Mouse (Mus musculus): ENCODE data around the gene Pard3b. TPM values are rescaled to one million over a fixed set of nuclear protein-coding genes. Genes with fewer than 3 reads are reported as not detected.

The Pard3b gene
- total and polyA plus RNA-seq, 2 experiments from 2014 or later = 4.4 to 6.1 TPM

DNA sequence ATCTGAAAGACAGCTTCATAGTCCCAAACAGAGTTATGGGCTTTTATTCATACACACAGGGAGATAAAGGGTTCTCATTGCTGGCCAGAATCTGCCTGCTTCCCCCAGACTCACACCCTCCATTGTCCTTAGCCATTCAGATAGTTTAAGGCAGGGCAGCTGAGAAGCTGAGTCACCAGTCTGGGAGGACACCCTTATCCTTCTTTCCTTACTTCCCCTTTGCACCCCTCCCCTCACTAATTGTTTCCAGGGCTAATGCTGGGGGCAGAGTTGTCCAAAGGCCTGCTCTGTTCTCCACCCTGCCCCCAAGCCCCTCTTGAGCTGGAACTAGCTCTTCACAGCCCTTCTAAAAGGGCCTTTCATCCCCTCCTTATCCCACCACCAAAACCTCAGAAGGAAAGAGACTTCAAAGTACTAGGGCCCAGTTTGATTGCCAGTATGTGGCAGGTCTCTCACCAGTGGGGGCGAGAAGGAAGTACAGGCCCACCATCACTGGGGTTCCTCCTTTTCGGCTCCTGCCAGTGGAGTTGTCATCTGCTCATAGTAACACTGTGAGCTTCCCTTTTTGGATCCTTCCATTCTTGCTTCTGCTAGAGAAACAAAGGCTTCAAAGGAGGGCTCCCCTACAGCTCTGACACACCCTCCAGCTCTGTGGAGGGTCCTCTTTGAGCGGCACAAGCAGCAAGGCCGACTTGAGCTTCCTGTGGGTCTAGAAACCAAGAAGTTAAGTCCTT is 1040.2 kb downstream of the Pard3b start:
- Histone ChIP-seq H3K36me3 (ENCODE audit: insufficient read depth) (no peaks in the 10 kb centered on the region), H3K27ac (ENCODE audit: low read depth, low read length) (no peak overlapping the region), H3K9me3 (ENCODE audit: low read length) (no peaks in the 10 kb centered on the region), H3K4me3 (ENCODE audit: low read depth, low read length) (no peak overlapping the region), H3K9ac (no peak overlapping the region), H3K4me1 (ENCODE audit: insufficient read depth) (peaks cover 9% of the 10 kb centered on the region), H3K27me3 (ENCODE audit: insufficient read depth, low read length) (no peaks in the 10 kb centered on the region), H3K4me2 (ENCODE audit: low read depth) (no peak overlapping the region)
- ATAC-seq (no peak), DNase-seq (no peak)
- TF ChIP-seq CTCF (IDR thresholded peaks at IDR 0.05; ENCODE audit: low read depth) = no peak
- WGBS = 46% methylated on average over 4 of the region's 4 CpGs

DNA sequence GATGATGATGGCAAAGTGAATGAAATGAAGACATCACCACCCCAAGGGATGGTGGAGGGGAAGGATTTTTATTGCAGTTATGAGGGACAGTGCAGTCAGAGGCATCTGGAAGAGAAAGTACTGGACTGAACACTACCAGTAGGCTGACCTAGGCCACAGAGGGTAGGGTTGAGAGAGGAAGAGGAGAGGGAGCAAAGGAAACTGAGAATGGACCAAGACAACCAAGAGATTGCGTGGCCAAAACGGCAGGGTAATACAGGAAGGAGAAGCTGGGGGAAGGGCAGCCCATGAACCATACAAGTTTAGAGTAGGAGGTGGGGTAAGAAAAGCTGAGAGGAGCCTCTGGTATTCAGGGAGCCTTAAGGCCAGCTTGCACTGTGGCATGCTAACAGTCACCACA is 1040.8 kb downstream of the Pard3b start:
- H3K4me2 ChIP-seq (ENCODE audit: low read depth) = no peak overlapping the region
- H3K4me1 ChIP-seq (ENCODE audit: insufficient read depth) = peaks cover 9% of the 10 kb centered on the region
- no peak for ATAC-seq
- 88% methylated on average over 2 of the region's 2 CpGs for WGBS
- no peak overlapping the region for H3K4me3 ChIP-seq (ENCODE audit: low read depth, low read length)
- no peak overlapping the region for H3K9ac ChIP-seq
- H3K36me3 ChIP-seq (ENCODE audit: insufficient read depth) = no peaks in the 10 kb centered on the region
- H3K27me3 ChIP-seq (ENCODE audit: insufficient read depth, low read length) = no peaks in the 10 kb centered on the region
- no peak overlapping the region for H3K27ac ChIP-seq (ENCODE audit: low read depth, low read length)
- DNase-seq = no peak
- TF ChIP-seq CTCF (IDR thresholded peaks at IDR 0.05; ENCODE audit: low read depth) = no peak
- no peaks in the 10 kb centered on the region for H3K9me3 ChIP-seq (ENCODE audit: low read length)

DNA sequence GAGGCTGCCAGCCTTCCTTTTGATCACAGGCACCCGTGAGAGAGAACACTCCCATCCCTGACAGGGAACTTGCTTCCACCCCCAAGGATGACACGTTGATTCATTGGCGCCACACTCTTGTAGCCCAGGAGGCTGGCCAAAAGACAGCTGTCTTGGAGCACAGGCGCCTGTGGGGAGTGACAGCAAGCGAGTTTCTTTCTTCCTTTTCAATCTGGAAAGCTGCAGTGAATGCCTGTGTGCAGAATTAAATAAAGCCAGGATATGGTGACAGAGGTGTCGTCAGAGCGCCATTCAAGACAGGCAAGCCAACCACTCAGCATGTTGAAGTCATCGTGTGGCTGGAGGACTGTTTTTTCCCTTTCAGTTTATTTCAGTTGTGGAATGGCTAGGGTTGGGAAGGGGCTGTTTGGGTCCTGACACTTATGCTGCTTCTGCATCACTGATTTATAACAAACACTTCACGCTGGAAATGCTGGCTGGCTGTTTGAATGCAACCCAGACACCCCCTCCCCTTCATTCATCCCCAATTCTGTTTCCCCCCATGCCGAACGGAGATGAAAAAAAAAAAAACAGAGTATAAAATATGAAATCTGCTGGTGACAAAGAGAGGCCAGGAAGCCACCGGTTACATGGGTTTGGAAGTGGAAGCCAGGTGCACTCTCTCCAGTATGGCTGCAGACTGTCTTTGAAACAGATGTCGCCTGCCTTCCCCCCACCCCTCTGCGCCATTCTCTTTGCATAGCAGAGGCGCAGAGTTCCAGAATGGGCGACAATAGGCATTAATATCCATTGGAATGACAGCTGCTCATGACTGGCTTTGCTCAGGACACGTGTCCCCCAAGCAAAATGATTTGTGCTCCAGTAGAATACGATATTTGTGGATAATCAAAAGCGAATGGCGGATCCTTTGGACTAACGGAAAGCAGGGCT is 1044.1 kb downstream of the Pard3b start:
- DNase-seq = peak; percentile 66
- H3K36me3 ChIP-seq (ENCODE audit: insufficient read depth) = no peaks in the 10 kb centered on the region
- H3K9ac ChIP-seq = no peak overlapping the region
- peak overlapping the region; percentile 38 for H3K4me2 ChIP-seq (ENCODE audit: low read depth)
- H3K4me3 ChIP-seq (ENCODE audit: low read depth, low read length) = no peak overlapping the region; the same call in 1 of the 2 replicates
- no peaks in the 10 kb centered on the region for H3K9me3 ChIP-seq (ENCODE audit: low read length)
- peak overlapping the region; percentile 54 for H3K27ac ChIP-seq (ENCODE audit: low read depth, low read length)
- no peak for TF ChIP-seq CTCF (IDR thresholded peaks at IDR 0.05; ENCODE audit: low read depth)
- H3K27me3 ChIP-seq (ENCODE audit: insufficient read depth, low read length) = no peaks in the 10 kb centered on the region
- H3K4me1 ChIP-seq (ENCODE audit: insufficient read depth) = peaks cover 9% of the 10 kb centered on the region
- 21% methylated on average over 21 of the region's 21 CpGs for WGBS
- ATAC-seq = peak; percentile 86

DNA sequence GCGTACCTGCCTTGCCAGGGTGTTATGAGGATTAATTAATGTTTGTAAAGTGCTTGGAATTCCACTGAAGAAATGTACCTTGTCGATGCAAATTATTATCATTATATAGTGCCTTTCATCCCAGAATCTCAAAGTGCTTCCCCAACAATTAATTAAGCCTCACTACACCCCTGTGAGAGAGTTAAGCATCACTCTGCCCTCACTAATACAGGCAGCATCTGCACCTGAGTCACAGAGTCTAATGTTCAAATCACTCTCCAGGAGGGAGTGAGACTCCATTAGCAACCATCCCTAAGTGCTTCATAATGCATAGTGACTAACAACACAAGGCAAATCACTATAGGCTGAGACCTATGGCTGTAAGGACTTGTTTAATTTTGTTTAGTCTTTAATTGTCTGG is 1044.9 kb downstream of the Pard3b start:
- Histone ChIP-seq H3K27ac (ENCODE audit: low read depth, low read length) (no peak overlapping the region), H3K9me3 (ENCODE audit: low read length) (no peaks in the 10 kb centered on the region), H3K27me3 (ENCODE audit: insufficient read depth, low read length) (no peaks in the 10 kb centered on the region), H3K9ac (no peak overlapping the region), H3K4me3 (ENCODE audit: low read depth, low read length) (no peak overlapping the region), H3K4me1 (ENCODE audit: insufficient read depth) (peaks cover 9% of the 10 kb centered on the region), H3K36me3 (ENCODE audit: insufficient read depth) (no peaks in the 10 kb centered on the region), H3K4me2 (ENCODE audit: low read depth) (no peak overlapping the region)
- DNase-seq = no peak
- ATAC-seq = no peak
- no peak for TF ChIP-seq CTCF (IDR thresholded peaks at IDR 0.05; ENCODE audit: low read depth)
- 55% methylated on average over 2 of the region's 2 CpGs for WGBS

DNA sequence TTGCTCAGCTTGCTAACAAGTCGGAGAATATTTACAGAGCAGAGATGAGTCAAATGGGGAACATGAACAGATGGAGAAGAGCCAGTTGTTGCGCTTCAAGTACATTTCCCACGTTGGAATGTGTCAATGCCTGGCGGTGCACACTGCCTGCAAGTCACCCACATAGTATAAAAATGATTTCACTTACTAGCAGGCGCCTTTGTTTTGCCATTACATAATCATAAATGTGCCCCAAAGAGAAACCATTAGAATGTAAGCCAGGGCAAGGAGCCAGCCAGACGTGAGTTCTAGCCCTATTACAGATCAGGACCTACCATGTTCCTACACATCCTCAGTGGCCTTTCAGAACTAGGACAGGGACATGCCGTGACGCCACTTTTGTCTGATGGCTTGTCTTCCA is 1048.9 kb downstream of the Pard3b start:
- H3K27ac ChIP-seq (ENCODE audit: low read depth, low read length) = no peak overlapping the region
- no peak overlapping the region for H3K9ac ChIP-seq
- 81% methylated on average over 8 of the region's 8 CpGs for WGBS
- H3K4me3 ChIP-seq (ENCODE audit: low read depth, low read length) = no peak overlapping the region
- no peaks in the 10 kb centered on the region for H3K9me3 ChIP-seq (ENCODE audit: low read length)
- H3K27me3 ChIP-seq (ENCODE audit: insufficient read depth, low read length) = no peaks in the 10 kb centered on the region
- no peak for ATAC-seq
- no peak for DNase-seq
- no peak for TF ChIP-seq CTCF (IDR thresholded peaks at IDR 0.05; ENCODE audit: low read depth)
- H3K4me2 ChIP-seq (ENCODE audit: low read depth) = no peak overlapping the region
- H3K36me3 ChIP-seq (ENCODE audit: insufficient read depth) = no peaks in the 10 kb centered on the region
- peaks cover 5% of the 10 kb centered on the region for H3K4me1 ChIP-seq (ENCODE audit: insufficient read depth)

DNA sequence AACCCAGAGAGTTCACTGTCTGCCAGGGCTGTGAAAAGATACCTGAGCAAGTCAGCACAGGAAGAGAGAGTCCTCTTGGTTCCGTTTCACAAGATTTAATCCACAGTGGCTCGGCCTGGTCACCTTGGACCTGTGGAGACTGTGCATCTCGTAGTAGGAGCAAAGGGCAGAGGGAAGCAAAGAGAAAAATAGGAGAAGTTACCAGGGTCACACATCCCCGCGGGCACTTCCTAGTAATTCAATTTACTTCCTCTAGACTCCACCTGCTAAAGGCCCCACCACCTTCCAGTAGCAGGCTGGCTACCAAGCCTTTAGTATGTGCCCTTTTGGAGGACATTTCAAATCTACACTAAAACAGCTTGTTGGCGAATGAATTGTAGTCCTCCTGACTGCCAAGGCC is 1052.6 kb downstream of the Pard3b start:
- H3K27ac ChIP-seq (ENCODE audit: low read depth, low read length) = no peak overlapping the region
- WGBS = 94% methylated on average over 6 of the region's 6 CpGs
- DNase-seq (no peak), ATAC-seq (no peak)
- H3K9ac ChIP-seq = no peak overlapping the region
- no peak overlapping the region for H3K4me2 ChIP-seq (ENCODE audit: low read depth)
- no peaks in the 10 kb centered on the region for H3K9me3 ChIP-seq (ENCODE audit: low read length)
- TF ChIP-seq CTCF (IDR thresholded peaks at IDR 0.05; ENCODE audit: low read depth) = no peak
- H3K36me3 ChIP-seq (ENCODE audit: insufficient read depth) = no peaks in the 10 kb centered on the region
- no peak overlapping the region for H3K4me3 ChIP-seq (ENCODE audit: low read depth, low read length)
- no peaks in the 10 kb centered on the region for H3K4me1 ChIP-seq (ENCODE audit: insufficient read depth)
- peaks cover 7% of the 10 kb centered on the region; the same call in 1 of the 2 replicates for H3K27me3 ChIP-seq (ENCODE audit: insufficient read depth, low read length)

Measured in forebrain, postnatal 0 days (tissue).